Mouse (Mus musculus) duodenum, adult 2 months (tissue): ENCODE measurements around the gene Gm28230. TPM values are rescaled to one million over a fixed set of nuclear protein-coding genes. Genes with fewer than 3 reads are reported as not detected.

Experiments used
- polyA plus RNA-seq: library from polyadenylated mRNA; depleted of rRNA; stranded (reverse); fragments of >200 nt; gene quantifications from 2 replicates; pipeline ENCODE4 v1.2.3, GENCODE M21; 2012; ENCODE audit warnings: low replicate concordance; rRNA removed

Gm28230 gene
- polyA plus RNA-seq, result 0.07 and 0.09 TPM in 2 replicates

GRCm38 (mm10) chr2:74726551-74726950, at the start of gene Gm28230:
Gm28230 (plus strand) TSS chr2:74726728.

GRCm38 (mm10) chr2:74678891-74679595, 47.5 kb upstream of the Gm28230 start, which contains the start of gene Hoxd11:
Hoxd11 (plus strand) TSS chr2:74679557.

GRCm38 (mm10) chr2:74691022-74691951, 35.2 kb upstream of the Gm28230 start, which contains the start of gene Hoxd10:
Hoxd10 (plus strand) TSS chr2:74691924.

GRCm38 (mm10) chr2:74697567-74698121, 28.9 kb upstream of the Gm28230 start, which contains the start of gene Hoxd9:
Hoxd9 (plus strand) TSS chr2:74697727.

DNA sequence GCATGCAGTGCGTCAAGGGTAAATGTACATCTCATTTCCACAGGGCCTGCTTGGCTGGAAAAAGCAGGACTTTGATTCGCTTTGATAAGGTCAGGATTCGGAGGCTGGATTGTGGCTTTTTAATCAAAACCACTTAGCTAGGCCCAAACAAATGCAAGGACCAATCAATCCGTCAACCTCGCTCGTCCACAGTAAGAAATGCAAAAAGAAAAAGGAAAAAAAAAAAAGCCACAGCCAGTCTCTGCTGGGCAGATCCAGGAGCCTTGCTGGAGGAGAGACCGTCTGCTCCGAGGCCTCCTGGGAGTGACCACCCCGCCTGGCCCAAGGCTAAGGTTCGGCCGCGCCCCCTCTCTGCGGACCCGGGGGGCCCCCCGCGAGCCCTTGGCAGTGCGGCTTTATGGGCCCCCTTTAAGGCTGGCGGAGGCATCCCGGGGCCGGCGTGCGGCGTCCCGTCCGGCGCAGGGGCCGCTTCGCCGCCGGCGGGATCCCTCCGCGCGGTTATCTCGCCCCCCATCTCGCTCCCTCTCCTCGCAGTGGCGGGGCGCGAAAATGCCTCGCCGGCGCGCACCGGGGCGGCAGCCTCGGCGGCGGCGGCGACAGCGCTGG, 22.0 kb upstream of the Gm28230 start, which contains the start of gene Hoxd8:
Gene Hoxd8 (plus strand): TSS at position 223 of the 606 bp plus-strand sequence.

GRCm38 (mm10) chr2:74711721-74712621, 14.6 kb upstream of the Gm28230 start, which contains the start of the genes Hoxd3 and Hoxd4:
Hoxd3 (plus strand) TSS chr2:74711927.
Hoxd4 (plus strand) TSS chr2:74711929.

DNA sequence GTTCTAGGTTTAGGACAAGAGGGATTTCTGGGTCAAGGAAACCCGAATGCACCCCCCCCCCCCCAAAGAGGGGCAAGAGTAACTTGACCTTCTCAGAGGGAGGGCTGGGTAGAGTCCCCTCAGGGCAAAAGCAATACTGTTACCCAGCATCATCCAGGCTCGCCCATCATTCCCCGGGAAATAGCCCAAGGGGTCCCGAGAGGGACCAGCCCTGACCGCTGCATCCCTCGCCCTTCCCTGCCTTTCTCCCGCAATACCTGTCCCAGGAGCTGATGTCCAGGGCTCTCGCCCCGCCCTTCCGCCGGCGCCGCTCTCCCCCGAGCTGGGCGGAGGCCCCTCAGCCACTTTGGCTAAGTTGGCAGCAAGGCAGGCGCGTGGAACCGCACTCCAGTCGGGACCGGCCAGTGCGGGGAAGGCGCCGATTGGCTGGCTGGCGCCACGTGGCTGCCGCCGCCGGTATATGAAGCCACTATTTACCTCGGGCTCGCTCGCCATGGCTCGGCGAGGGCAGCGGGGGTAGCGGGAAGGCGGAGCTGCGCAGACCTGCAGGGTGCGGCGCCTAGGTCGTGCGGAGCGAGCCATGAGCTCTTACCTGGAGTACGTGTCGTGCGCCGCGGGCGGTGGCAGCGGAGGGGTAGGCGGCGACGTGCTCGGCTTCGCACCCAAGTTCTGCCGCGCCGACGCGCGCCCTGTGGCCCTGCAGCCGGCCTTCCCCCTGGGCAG, 36.2 kb downstream of the Gm28230 start, which contains the start of gene Hoxd1:
Gene Hoxd1 (plus strand): TSS at position 459 of the 723 bp plus-strand sequence.

Other genes starting within 250 kb of the Gm28230 start
- gene Lnpk, start 147.3 kb upstream of the Gm28230 start, polyA plus RNA-seq, result 2.2 and 3.4 TPM in 2 replicates
- gene Evx2, start 67.2 kb upstream of the Gm28230 start, polyA plus RNA-seq, result not detected in 2 replicates
- not detected in 2 replicates for gene Hoxd13, start 58.4 kb upstream of the Gm28230 start, polyA plus RNA-seq
- gene Hoxd12, start 51.7 kb upstream of the Gm28230 start, polyA plus RNA-seq, result not detected in 2 replicates
- not detected in 2 replicates for gene Hoxd11, start 47.2 kb upstream of the Gm28230 start, polyA plus RNA-seq
- not detected in 2 replicates for gene Hoxd10, start 34.8 kb upstream of the Gm28230 start, polyA plus RNA-seq
- gene Hoxd9, start 29.0 kb upstream of the Gm28230 start, polyA plus RNA-seq, result 0.11 and 0.49 TPM in 2 replicates
- gene Hoxd8, start 22.1 kb upstream of the Gm28230 start, polyA plus RNA-seq, result 0.49 and 3.7 TPM in 2 replicates
- gene Hoxd3, start 14.8 kb upstream of the Gm28230 start, polyA plus RNA-seq, result 0.56 and 0.64 TPM in 2 replicates
- 2.0 and 4.0 TPM in 2 replicates for gene Hoxd4, start 14.8 kb upstream of the Gm28230 start, polyA plus RNA-seq
- gene Hoxd1, start 36.3 kb downstream of the Gm28230 start, polyA plus RNA-seq, result not detected in 2 replicates
- gene Mtx2, start 99.1 kb downstream of the Gm28230 start, polyA plus RNA-seq, result 76.8 and 113 TPM in 2 replicates